Mouse (Mus musculus): ENCODE measurements around the gene Cst8.

GRCm38 (mm10) chr2:148750058-148750457 lies 48.5 kb upstream of the Cst8 start, which contains the start of gene Cstl1:
- no peak for TF ChIP-seq POLR2A (IDR thresholded peaks at IDR 0.05; ENCODE audit: insufficient read length, low read depth)
- no peak for TF ChIP-seq TCF12 (IDR thresholded peaks at IDR 0.05; ENCODE audit: insufficient read depth, poor library complexity, severe bottlenecking)
- no peak for TF ChIP-seq TCF3 (IDR thresholded peaks at IDR 0.05; ENCODE audit: insufficient read length, low read depth)
- TF ChIP-seq E2F4 (IDR thresholded peaks at IDR 0.05; ENCODE audit: insufficient read depth), result no peak
- TF ChIP-seq SRF (IDR thresholded peaks at IDR 0.05; ENCODE audit: control insufficient read depth, insufficient read length, low read depth), result no peak
- TF ChIP-seq MYOG (IDR thresholded peaks at IDR 0.05; ENCODE audit: control insufficient read depth in 1 of 3, insufficient read depth in 1 of 3, insufficient read length in 2 of 3, low read depth in 2 of 3), result no peak
- no peak for TF ChIP-seq USF1 (IDR thresholded peaks at IDR 0.05; ENCODE audit: low read depth)
- TF ChIP-seq MYOD1 (IDR thresholded peaks at IDR 0.05; ENCODE audit: control insufficient read depth in 1 of 3, insufficient read length in 2 of 3, low read depth in 2 of 3), result no peak
- no peak for TF ChIP-seq POLR2AphosphoS2 (IDR thresholded peaks at IDR 0.05; ENCODE audit: insufficient read length, low read depth)
- no peak for TF ChIP-seq CEBPB (IDR thresholded peaks at IDR 0.05; ENCODE audit: insufficient read depth, poor library complexity, severe bottlenecking)
